Mouse (Mus musculus) mouse trophoblast stem cell (cell line): ENCODE data around the gene 1700031F05Rik.
"Not testable (repeated sequence)": the region's sequence is repeated elsewhere in the genome, so short reads cannot be mapped to it uniquely, and the experiment has no call there.

ENCODE experiments used
- in situ Hi-C, 2 experiments: fragments of 300-500 bp; cut with MseI, MboI; formaldehyde crosslinking; loops; 2 replicates in 1 of 2; 3 replicates in 1 of 2; pipeline ENCODE4 v1.15.1; 2025

The 1700031F05Rik gene

DNA sequence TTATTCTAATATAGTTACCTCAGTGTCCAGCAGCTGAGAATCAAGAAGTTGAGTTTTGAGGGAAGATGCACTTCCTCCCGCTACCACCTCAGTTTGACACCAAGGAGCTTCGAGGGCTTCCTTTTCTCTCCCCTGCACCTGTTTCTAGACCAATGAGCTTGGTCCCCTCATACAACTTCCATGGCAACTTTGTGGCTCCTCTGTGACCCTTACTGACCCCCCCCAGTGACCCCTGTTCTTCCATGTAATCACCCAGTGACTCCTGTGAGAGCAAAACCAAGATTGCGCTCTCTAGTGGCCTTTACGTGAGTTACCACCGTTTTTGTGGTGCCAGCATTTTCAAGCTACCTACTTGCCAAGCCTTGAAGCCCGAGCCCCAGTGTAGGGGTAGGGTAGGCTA, at the start of gene 1700031F05Rik:
1700031F05Rik (minus strand) TSS at position 101 of the 400 bp plus-strand sequence.
- in situ Hi-C loops, result no loop called here

DNA sequence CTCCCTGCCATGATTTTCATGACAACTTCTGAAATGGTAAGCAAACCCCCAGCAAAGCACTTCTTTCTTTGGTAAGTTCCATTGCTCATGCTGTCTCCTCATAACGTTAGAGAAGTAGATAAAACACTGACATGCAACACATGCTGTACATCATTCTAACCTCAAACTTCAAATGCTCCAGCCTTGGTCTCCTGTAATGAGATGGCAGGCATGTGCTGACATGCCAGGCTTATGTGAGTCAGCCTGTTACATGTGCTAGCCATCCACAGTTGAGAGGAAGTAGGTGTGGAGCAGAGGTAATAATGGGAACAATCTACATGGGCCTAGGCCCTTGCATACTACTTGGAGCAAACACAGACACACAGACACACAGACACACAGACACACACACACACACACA, 47.1 kb upstream of the 1700031F05Rik start:
- in situ Hi-C loops, result not testable (repeated sequence)

DNA sequence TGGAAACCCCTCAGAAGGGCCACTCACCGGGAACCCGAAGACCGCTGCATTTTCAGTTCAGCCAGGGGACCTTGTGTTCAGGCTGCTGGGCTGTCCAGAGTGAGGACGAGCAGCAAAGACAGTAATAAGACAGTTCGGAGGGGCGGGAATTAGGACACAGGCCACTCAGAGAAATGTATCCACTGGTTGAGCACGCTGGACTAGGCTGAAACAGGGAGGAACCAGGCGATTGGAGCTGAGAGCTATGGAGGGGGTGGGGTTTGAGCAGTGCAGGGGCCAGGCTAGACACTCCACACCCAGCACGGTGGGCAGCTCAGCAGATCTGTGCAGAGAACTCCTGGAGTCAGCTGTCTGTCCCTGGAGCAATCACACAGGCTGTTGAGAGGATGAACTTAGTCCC, 40.8 kb upstream of the 1700031F05Rik start, which contains the start of the genes Dmrtc1a and 1700011M02Rik:
Dmrtc1a (minus strand) TSS at position 101 of the 400 bp plus-strand sequence.
1700011M02Rik (plus strand) TSS at position 319 of the 400 bp plus-strand sequence.
- in situ Hi-C loops, result loop anchor here in 1 of 2 experiments (10.0 kb wide), 1 partner anchor 204 kb away; the partner anchor contains the start of genes Dmrtc1b and Gm9112

DNA sequence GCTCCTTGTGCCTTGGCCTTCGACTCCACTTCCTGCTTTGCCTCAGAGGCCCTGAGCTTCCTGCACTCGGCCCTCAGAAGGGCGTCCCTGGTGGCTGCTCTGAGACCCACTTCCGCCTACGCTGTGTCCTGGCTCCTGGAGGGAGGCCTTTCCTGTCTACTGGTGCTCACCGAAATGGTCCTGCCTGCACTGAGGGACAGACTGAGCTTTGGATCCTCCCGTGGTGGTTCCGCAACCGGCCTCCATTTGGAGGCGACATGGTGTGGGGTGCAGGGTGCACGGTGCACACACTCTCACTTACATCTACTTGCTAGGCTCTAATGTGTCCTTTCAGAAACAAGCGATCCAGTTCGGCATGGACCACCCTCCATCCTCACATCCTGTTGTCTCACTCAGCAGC, 13.3 kb downstream of the 1700031F05Rik start, which contains the start of gene Dmrtc1c2:
Dmrtc1c2 (minus strand) TSS at position 101 of the 400 bp plus-strand sequence.
- in situ Hi-C loops, result not testable (repeated sequence)

DNA sequence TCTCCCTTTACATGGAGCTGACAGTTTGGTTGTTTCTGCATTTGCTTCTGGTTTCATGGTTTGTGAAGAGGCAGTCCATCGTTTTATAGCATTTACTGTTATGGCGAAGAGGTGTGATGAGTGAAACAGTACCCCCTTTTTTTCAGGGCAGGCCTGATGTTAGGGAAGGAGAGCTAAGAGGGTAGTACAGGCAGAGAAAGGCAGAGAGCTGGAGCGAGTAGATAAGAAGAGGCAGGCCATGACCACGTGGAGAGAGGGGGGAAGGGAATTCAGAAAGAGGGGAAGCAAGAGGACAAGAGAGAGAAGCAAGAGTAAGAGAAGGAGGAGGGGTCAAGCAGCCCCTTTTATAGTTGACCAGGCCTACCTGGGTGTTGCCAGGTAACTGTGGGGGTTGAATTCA, 55.5 kb downstream of the 1700031F05Rik start:
- in situ Hi-C loops, result no loop called here
